ENCODE assay signal across 17 mouse cellular contexts in the genomic region with DNA sequence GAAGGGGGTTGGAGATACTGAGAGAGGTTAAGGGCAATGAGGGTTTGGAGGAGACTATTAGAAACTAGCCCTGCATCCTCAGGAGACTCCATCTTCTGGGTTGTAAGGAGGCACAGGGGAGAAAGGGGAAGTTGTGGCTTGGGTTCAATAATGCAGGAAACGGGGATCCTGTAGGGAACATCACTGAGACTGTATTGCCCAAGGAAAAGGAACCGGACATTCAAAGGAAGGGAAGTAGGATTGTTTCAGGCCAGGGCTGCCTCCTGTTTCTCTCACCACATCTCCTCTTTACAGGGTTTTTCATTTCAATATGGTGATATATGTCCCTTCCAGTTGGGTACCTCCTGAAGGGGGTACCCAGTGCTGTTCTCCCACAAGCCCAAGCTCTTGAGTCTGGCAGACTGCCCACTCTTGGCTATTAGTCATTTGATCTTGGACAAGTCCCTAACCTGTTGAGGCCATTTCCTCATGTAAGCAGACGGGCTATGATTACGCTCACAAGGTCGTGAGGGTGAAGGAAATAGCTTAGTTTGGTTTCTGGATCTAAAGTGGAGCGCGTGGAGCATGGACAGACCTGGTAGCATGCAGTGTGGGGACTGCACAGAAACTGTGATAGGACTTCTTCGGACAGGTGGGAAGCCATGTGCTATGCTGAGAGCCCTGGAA.
DNase-seq lines count a peak whose midpoint lies in the region; ATAC-seq and TF ChIP-seq lines count a peak whose summit lies in the region.
"Had no signal": no experiment of that assay in that cellular context is flagged by ENCODE, and none has a peak within 500 bp of the region (broad histone marks: within the 10 kb centered on the region; RNA-seq: fewer than 3 reads in every experiment).

No protein-coding gene starts in this region.

- no peak for ATAC-seq in liver, embryonic 11.5 days (replicated peaks; ENCODE audit: low FRiP score)
- ATAC-seq in granulocyte monocyte progenitor cell, adult 5-6 weeks (replicated peaks; ENCODE audit: poor library complexity, severe bottlenecking), result peak; percentile 87
- peak; percentile 31; the same call in 1 of the 2 replicates for ATAC-seq in stomach, embryonic 15.5 days (ENCODE audit: insufficient read depth, low FRiP score, low read depth)
- ATAC-seq: hindbrain, embryonic 16.5 days; midbrain, embryonic 16.5 days had no signal

- H3K9me3 ChIP-seq in liver, embryonic 11.5 days (ENCODE audit: control insufficient read depth, low read length), result no peaks in the 10 kb centered on the region
- no peaks in the 10 kb centered on the region for H3K9me3 ChIP-seq in stomach, embryonic 15.5 days
- H3K9me3 ChIP-seq: embryonic facial prominence, embryonic 10.5 days; neural tube, embryonic 13.5 days had no signal

- H3K4me2 ChIP-seq in liver, embryonic 11.5 days, result no peak overlapping the region
- H3K4me2 ChIP-seq in stomach, embryonic 15.5 days, result no peak overlapping the region
- H3K4me2 ChIP-seq: neural tube, embryonic 13.5 days had no signal

- no peak overlapping the region for H3K27ac ChIP-seq in liver, adult 2 months (replicated peaks; ENCODE audit: insufficient read depth, low read depth, low read length)
- H3K27ac ChIP-seq in liver, embryonic 11.5 days (ENCODE audit: low read depth, low read length), result no peak overlapping the region
- no peak overlapping the region for H3K27ac ChIP-seq in stomach, embryonic 15.5 days
- H3K27ac ChIP-seq: embryonic facial prominence, embryonic 10.5 days; liver, embryonic 14.5 days; neural tube, embryonic 13.5 days had no signal

- H3K27me3 ChIP-seq in liver, adult 2 months (ENCODE audit: control insufficient read depth, insufficient read depth, low read length), result no peaks in the 10 kb centered on the region
- H3K27me3 ChIP-seq in liver, embryonic 11.5 days (replicated peaks; ENCODE audit: control insufficient read depth, insufficient read depth, low read length), result no peaks in the 10 kb centered on the region
- H3K27me3 ChIP-seq in stomach, embryonic 15.5 days (replicated peaks), result no peaks in the 10 kb centered on the region
- H3K27me3 ChIP-seq: neural tube, embryonic 13.5 days had no signal

- WGBS in liver, adult 2 months, result 80% methylated on average over 8 of the region's 8 CpGs
- 67% methylated on average over 8 of the region's 8 CpGs for WGBS in liver, embryonic 11.5 days
- 63% methylated on average over 8 of the region's 8 CpGs for WGBS in stomach, embryonic 15.5 days

- H3K4me1 ChIP-seq in liver, adult 2 months (ENCODE audit: control insufficient read depth, insufficient read depth, low read length), result no peaks in the 10 kb centered on the region; the same call in 1 of the 2 replicates
- H3K4me1 ChIP-seq in liver, embryonic 11.5 days (replicated peaks; ENCODE audit: control insufficient read depth, insufficient read depth, low read length), result 0 out of 2 replicates have a peak, but pooled peaks cover 6% of the 10 kb centered on the region
- H3K4me1 ChIP-seq in stomach, embryonic 15.5 days, result no peaks in the 10 kb centered on the region
- H3K4me1 ChIP-seq: neural tube, embryonic 13.5 days had no signal

- no peak overlapping the region for H3K4me3 ChIP-seq in liver, adult 2 months (ENCODE audit: insufficient read depth, low read depth, low read length)
- H3K4me3 ChIP-seq in liver, embryonic 11.5 days (ENCODE audit: low read depth, low read length), result no peak overlapping the region
- no peak overlapping the region for H3K4me3 ChIP-seq in stomach, embryonic 15.5 days (replicated peaks)
- H3K4me3 ChIP-seq: embryonic facial prominence, embryonic 10.5 days; neural tube, embryonic 13.5 days had no signal

- no peaks in the 10 kb centered on the region for H3K79me2 ChIP-seq in liver, adult 2 months (ENCODE audit: control insufficient read depth, insufficient read depth, low read length)

- H3K36me3 ChIP-seq in liver, adult 2 months (ENCODE audit: control insufficient read depth, insufficient read depth, low read length), result peaks cover 7% of the 10 kb centered on the region; the same call in 1 of the 2 replicates
- H3K36me3 ChIP-seq in liver, embryonic 11.5 days (ENCODE audit: control insufficient read depth, insufficient read depth, low read length), result peaks cover 10% of the 10 kb centered on the region; the same call in 1 of the 2 replicates
- H3K36me3 ChIP-seq in stomach, embryonic 15.5 days, result peaks cover 18% of the 10 kb centered on the region

- no peak overlapping the region for H3K9ac ChIP-seq in liver, adult 2 months (ENCODE audit: low read depth, low read length)
- H3K9ac ChIP-seq in liver, embryonic 11.5 days (ENCODE audit: low read depth, low read length), result no peak overlapping the region
- H3K9ac ChIP-seq in stomach, embryonic 15.5 days, result no peak overlapping the region
- H3K9ac ChIP-seq: liver, embryonic 14.5 days; neural tube, embryonic 13.5 days had no signal

- peak; percentile 28 for DNase-seq in adrenal gland, postnatal 10 days
- DNase-seq in adrenal gland, adult 18-20 months (ENCODE audit: low spot score in 2 of 2), result no peak
- peak; percentile 11 for DNase-seq in liver, adult 2 months (ENCODE audit: extremely low read depth, low read depth, low spot score)
- no peak for DNase-seq in liver, embryonic 11.5 days (ENCODE audit: low spot score)
- DNase-seq in embryo, embryonic 10 days (ENCODE audit: low spot score), result no peak
- no peak for DNase-seq in yolk sac, embryonic 10.5 days (ENCODE audit: low spot score)
- DNase-seq: B cell, adult 2 months; cerebellum, postnatal 10 days; lung, postnatal 4 days; thymus, postnatal 14 days had no signal

- no peak for TF ChIP-seq POLR2A in liver, adult 2 months (IDR thresholded peaks at IDR 0.05; ENCODE audit: extremely low read depth, insufficient read depth, low read length)

- TF ChIP-seq CTCF in liver, adult 2 months (IDR thresholded peaks at IDR 0.05; ENCODE audit: low read depth, low read length), result no peak

Comparison
In these comparisons a context has a peak if more than half of its experiments do, and no peak if none do; other contexts are left out.
1. DNase-seq: peak in adrenal gland, postnatal 10 days (single experiment) and liver, adult 2 months (single experiment); none in adrenal gland, adult 18-20 months (0 of 2), liver, embryonic 11.5 days (single experiment), embryo, embryonic 10 days (single experiment) and yolk sac, embryonic 10.5 days (single experiment).